Mouse (Mus musculus): ENCODE results near the gene Zfr. TPM values are rescaled to one million over a fixed set of nuclear protein-coding genes. Genes with fewer than 3 reads are reported as not detected.

The Zfr gene
- polyA plus RNA-seq, 1 experiment: 35.9 TPM

DNA sequence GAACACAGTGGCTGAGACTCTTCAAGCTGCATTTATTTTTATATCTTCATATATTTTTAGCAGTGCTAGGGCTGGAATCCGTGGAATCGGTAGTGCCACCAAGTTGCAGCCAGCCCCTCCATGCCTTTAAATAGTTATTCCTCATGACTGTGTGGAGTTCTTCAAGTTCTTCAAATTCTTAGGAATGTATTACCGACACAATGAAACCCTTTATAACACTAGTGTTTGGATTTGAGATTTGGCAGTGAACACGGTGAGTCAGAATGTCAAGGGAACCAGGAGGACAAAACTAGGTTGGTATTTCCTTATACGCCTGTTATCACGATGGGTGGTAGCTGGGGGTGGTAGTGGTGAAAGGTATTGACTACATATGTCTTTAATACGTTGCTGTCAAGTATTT lies 6.4 kb upstream of the Zfr start:
- TF ChIP-seq MYOG (IDR thresholded peaks at IDR 0.05; ENCODE audit: control insufficient read depth in 1 of 3, insufficient read depth in 1 of 3, insufficient read length in 2 of 3, low read depth in 2 of 3) (no peak), TCF3 (IDR thresholded peaks at IDR 0.05; ENCODE audit: insufficient read length, low read depth) (no peak), E2F4 (IDR thresholded peaks at IDR 0.05; ENCODE audit: insufficient read depth) (no peak), POLR2AphosphoS2 (IDR thresholded peaks at IDR 0.05; ENCODE audit: insufficient read length, low read depth) (no peak), TCF12 (IDR thresholded peaks at IDR 0.05; ENCODE audit: insufficient read depth, poor library complexity, severe bottlenecking) (no peak), MYOD1 (IDR thresholded peaks at IDR 0.05; ENCODE audit: control insufficient read depth in 1 of 3, insufficient read length in 2 of 3, low read depth in 2 of 3) (no peak), SRF (IDR thresholded peaks at IDR 0.05; ENCODE audit: control insufficient read depth, insufficient read length, low read depth) (no peak), REST (IDR thresholded peaks at IDR 0.05; ENCODE audit: insufficient read depth, insufficient read length) (no peak), CEBPB (IDR thresholded peaks at IDR 0.05; ENCODE audit: insufficient read depth, poor library complexity, severe bottlenecking) (no peak), POLR2A (IDR thresholded peaks at IDR 0.05; ENCODE audit: insufficient read length, low read depth) (no peak), MAX (IDR thresholded peaks at IDR 0.05; ENCODE audit: low read depth) (no peak), USF1 (IDR thresholded peaks at IDR 0.05; ENCODE audit: low read depth) (no peak)
- H3K36me3 ChIP-seq (ENCODE audit: control insufficient read depth, insufficient read depth): no peaks in the 10 kb centered on the region
- H3K79me2 ChIP-seq (ENCODE audit: control insufficient read depth, insufficient read depth): no peaks in the 10 kb centered on the region
- no peak overlapping the region for H3K4me3 ChIP-seq
- no peak overlapping the region for H3ac ChIP-seq (ENCODE audit: control insufficient read depth, insufficient read length)
- H3K27me3 ChIP-seq (ENCODE audit: control insufficient read depth, insufficient read depth, insufficient read length): no peaks in the 10 kb centered on the region
- H3K4me2 ChIP-seq (ENCODE audit: low read depth): peak overlapping the region; percentile 37

DNA sequence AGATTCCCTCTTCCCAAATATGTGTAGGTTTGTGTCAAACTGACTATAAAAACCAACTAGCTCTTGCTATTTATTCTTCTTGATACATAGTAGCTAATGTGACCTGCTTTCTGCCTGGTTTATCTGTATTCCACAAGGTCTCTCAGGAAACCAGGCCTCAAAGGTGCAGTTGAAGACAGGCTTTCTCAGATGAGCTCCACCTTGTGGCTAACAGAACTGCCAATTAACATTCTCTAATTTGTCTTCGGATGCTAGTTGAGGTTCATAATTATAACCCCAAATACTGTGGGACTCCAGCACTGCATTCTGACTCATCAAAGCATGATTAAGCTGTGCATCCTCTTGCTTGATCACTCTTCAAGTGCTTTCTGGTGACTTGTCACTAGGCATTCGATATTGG lies 4.2 kb upstream of the Zfr start:
- Histone ChIP-seq H3K27me3 (ENCODE audit: control insufficient read depth, insufficient read depth, insufficient read length) (no peaks in the 10 kb centered on the region), H3ac (ENCODE audit: control insufficient read depth, insufficient read length) (no peak overlapping the region), H3K79me2 (ENCODE audit: control insufficient read depth, insufficient read depth) (peaks cover 2% of the 10 kb centered on the region), H3K4me2 (ENCODE audit: low read depth) (no peak overlapping the region), H3K36me3 (ENCODE audit: control insufficient read depth, insufficient read depth) (no peaks in the 10 kb centered on the region), H3K4me3 (no peak overlapping the region)
- TF ChIP-seq TCF3 (IDR thresholded peaks at IDR 0.05; ENCODE audit: insufficient read length, low read depth): no peak
- TF ChIP-seq MYOG (IDR thresholded peaks at IDR 0.05; ENCODE audit: control insufficient read depth in 1 of 3, insufficient read depth in 1 of 3, insufficient read length in 2 of 3, low read depth in 2 of 3): no peak

DNA sequence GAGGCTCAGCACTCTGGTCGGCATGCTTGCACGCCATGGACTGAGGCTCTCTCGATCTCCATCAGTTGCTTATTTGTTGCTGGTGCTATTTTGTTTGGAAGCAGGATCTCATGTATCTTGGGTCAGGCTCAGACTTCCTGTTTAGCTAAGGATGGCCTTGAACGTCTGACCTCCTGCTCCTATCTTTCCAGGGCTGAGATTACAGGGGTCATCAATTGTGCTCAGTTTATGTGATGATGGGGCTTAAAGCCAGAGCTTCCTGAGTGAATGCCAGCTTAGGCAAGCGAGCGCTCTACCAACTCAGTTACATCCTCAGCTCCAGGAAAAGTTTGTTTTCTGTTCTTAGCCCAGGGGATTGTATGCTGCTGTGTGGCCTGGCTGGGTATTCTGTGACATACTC lies 3.1 kb upstream of the Zfr start:
- Histone ChIP-seq H3K36me3 (ENCODE audit: control insufficient read depth, insufficient read depth) (no peaks in the 10 kb centered on the region), H3K4me3 (no peak overlapping the region), H3K27me3 (ENCODE audit: control insufficient read depth, insufficient read depth, insufficient read length) (no peaks in the 10 kb centered on the region), H3K79me2 (ENCODE audit: control insufficient read depth, insufficient read depth) (peaks cover 14% of the 10 kb centered on the region), H3ac (ENCODE audit: control insufficient read depth, insufficient read length) (no peak overlapping the region), H3K4me2 (ENCODE audit: low read depth) (no peak overlapping the region)
- TF ChIP-seq E2F4 (IDR thresholded peaks at IDR 0.05; ENCODE audit: insufficient read depth): no peak
- TF ChIP-seq POLR2A (IDR thresholded peaks at IDR 0.05; ENCODE audit: insufficient read length, low read depth): no peak
- TF ChIP-seq MYOG (IDR thresholded peaks at IDR 0.05; ENCODE audit: control insufficient read depth in 1 of 3, insufficient read depth in 1 of 3, insufficient read length in 2 of 3, low read depth in 2 of 3): no peak
- TF ChIP-seq TCF12 (IDR thresholded peaks at IDR 0.05; ENCODE audit: insufficient read depth, poor library complexity, severe bottlenecking): no peak

DNA sequence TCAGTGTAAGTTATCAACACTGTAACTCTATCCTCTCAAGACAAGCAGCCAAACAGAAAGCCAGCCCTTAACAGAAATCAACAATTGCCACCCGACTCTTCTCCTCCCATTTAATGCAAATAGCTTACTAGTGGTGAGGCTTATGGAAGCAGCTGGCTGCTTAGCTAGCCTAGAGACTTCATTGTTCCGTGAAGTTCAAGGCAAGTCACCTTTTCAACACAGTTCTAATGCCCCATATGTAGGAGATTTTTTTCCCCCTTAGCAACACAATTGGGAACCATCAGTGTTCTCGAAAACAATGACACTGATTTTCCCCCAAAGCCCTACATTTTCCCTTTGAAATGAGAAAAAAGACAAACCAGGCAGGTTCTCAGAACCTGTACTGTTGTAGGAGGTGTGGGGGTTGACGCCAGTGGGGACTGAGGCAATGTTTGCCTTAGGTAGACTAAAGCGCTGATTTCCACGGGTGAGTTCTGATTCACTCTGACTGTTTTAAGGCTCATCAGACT lies 1.9 kb upstream of the Zfr start:
- no peak overlapping the region for H3ac ChIP-seq (ENCODE audit: control insufficient read depth, insufficient read length)
- TF ChIP-seq POLR2AphosphoS2 (IDR thresholded peaks at IDR 0.05; ENCODE audit: insufficient read length, low read depth) (no peak), REST (IDR thresholded peaks at IDR 0.05; ENCODE audit: insufficient read depth, insufficient read length) (no peak), CEBPB (IDR thresholded peaks at IDR 0.05; ENCODE audit: insufficient read depth, poor library complexity, severe bottlenecking) (no peak), USF1 (IDR thresholded peaks at IDR 0.05; ENCODE audit: low read depth) (no peak), TCF3 (IDR thresholded peaks at IDR 0.05; ENCODE audit: insufficient read length, low read depth) (no peak), POLR2A (IDR thresholded peaks at IDR 0.05; ENCODE audit: insufficient read length, low read depth) (no peak), TCF12 (IDR thresholded peaks at IDR 0.05; ENCODE audit: insufficient read depth, poor library complexity, severe bottlenecking) (no peak), SRF (IDR thresholded peaks at IDR 0.05; ENCODE audit: control insufficient read depth, insufficient read length, low read depth) (no peak), MYOG (IDR thresholded peaks at IDR 0.05; ENCODE audit: control insufficient read depth in 1 of 3, insufficient read depth in 1 of 3, insufficient read length in 2 of 3, low read depth in 2 of 3) (no peak), E2F4 (IDR thresholded peaks at IDR 0.05; ENCODE audit: insufficient read depth) (no peak), MAX (IDR thresholded peaks at IDR 0.05; ENCODE audit: low read depth) (no peak), MYOD1 (IDR thresholded peaks at IDR 0.05; ENCODE audit: control insufficient read depth in 1 of 3, insufficient read length in 2 of 3, low read depth in 2 of 3) (no peak)
- no peak overlapping the region for H3K4me2 ChIP-seq (ENCODE audit: low read depth)
- H3K27me3 ChIP-seq (ENCODE audit: control insufficient read depth, insufficient read depth, insufficient read length): no peaks in the 10 kb centered on the region
- peaks cover under 1% of the 10 kb centered on the region for H3K36me3 ChIP-seq (ENCODE audit: control insufficient read depth, insufficient read depth)
- peaks cover 26% of the 10 kb centered on the region for H3K79me2 ChIP-seq (ENCODE audit: control insufficient read depth, insufficient read depth)
- no peak overlapping the region for H3K4me3 ChIP-seq

- Histone ChIP-seq H3K4me2 (ENCODE audit: low read depth) (no peak overlapping the region), H3K36me3 (ENCODE audit: control insufficient read depth, insufficient read depth) (peaks cover 11% of the 10 kb centered on the region), H3K79me2 (ENCODE audit: control insufficient read depth, insufficient read depth) (peaks cover 49% of the 10 kb centered on the region), H3ac (ENCODE audit: control insufficient read depth, insufficient read length) (peak overlapping the region; percentile 76), H3K4me3 (peak overlapping the region; percentile 46), H3K27me3 (ENCODE audit: control insufficient read depth, insufficient read depth, insufficient read length) (no peaks in the 10 kb centered on the region)
- no peak for TF ChIP-seq POLR2AphosphoS2 (IDR thresholded peaks at IDR 0.05; ENCODE audit: insufficient read length, low read depth)
- TF ChIP-seq E2F4 (IDR thresholded peaks at IDR 0.05; ENCODE audit: insufficient read depth): no peak
- no peak for TF ChIP-seq TCF12 (IDR thresholded peaks at IDR 0.05; ENCODE audit: insufficient read depth, poor library complexity, severe bottlenecking)
- no peak for TF ChIP-seq POLR2A (IDR thresholded peaks at IDR 0.05; ENCODE audit: insufficient read length, low read depth)
- no peak for TF ChIP-seq MAX (IDR thresholded peaks at IDR 0.05; ENCODE audit: low read depth)
- no peak for TF ChIP-seq MYOG (IDR thresholded peaks at IDR 0.05; ENCODE audit: control insufficient read depth in 1 of 3, insufficient read depth in 1 of 3, insufficient read length in 2 of 3, low read depth in 2 of 3)
- TF ChIP-seq USF1 (IDR thresholded peaks at IDR 0.05; ENCODE audit: low read depth): no peak
- TF ChIP-seq MYOD1 (IDR thresholded peaks at IDR 0.05; ENCODE audit: control insufficient read depth in 1 of 3, insufficient read length in 2 of 3, low read depth in 2 of 3): no peak
- no peak for TF ChIP-seq REST (IDR thresholded peaks at IDR 0.05; ENCODE audit: insufficient read depth, insufficient read length)
- TF ChIP-seq SRF (IDR thresholded peaks at IDR 0.05; ENCODE audit: control insufficient read depth, insufficient read length, low read depth): no peak
Measured at GRCm38 (mm10) chr15:12118093-12118431, 431 bp downstream of the Zfr start.
